Mouse (Mus musculus) CH12.LX (cell line): ENCODE measurements around the gene Trappc3. TPM values are rescaled to one million over a fixed set of nuclear protein-coding genes. Genes with fewer than 3 reads are reported as not detected.

Source experiments
- DNase-seq: peaks from one replicate; pipeline ENCODE4 v3.0.0-alpha.2; 2013; ENCODE audit errors: extremely low read depth
- H3K27ac ChIP-seq: 2 replicates; pipeline ENCODE4 v1.5.1; 2012; ENCODE audit warnings: low read depth, mild to moderate bottlenecking, control low read depth, moderate library complexity; ENCODE audit not compliant: insufficient read depth
- H3K27me3 ChIP-seq: replicated peaks from 2 replicates; pipeline ENCODE3; 2012; ENCODE audit warnings: inconsistent platforms
- H3K36me3 ChIP-seq, 2 experiments: replicated peaks in 1 of 2; 2 replicates each; pipeline versions ENCODE3 to v1.6.1; 2012; ENCODE audit warnings: inconsistent platforms in 1 of 2, low read length in 1 of 2, mild to moderate bottlenecking in 1 of 2, mixed read lengths in 1 of 2, moderate library complexity in 1 of 2; ENCODE audit not compliant: control insufficient read depth in 1 of 2, insufficient read depth in 1 of 2
- H3K4me1 ChIP-seq, 2 experiments: 2 replicates each; pipeline ENCODE4 v1.6.1; 2012; ENCODE audit warnings: inconsistent platforms in 1 of 2, moderate library complexity in 1 of 2; ENCODE audit not compliant: insufficient read depth in 2 of 2, control insufficient read depth in 1 of 2
- H3K4me2 ChIP-seq: 2 replicates; pipeline ENCODE4 v1.6.1; 2012; ENCODE audit warnings: low read depth, mild to moderate bottlenecking, control low read depth; ENCODE audit not compliant: poor library complexity, insufficient read depth, severe bottlenecking
- H3K4me3 ChIP-seq, 3 experiments: fragments of 150-350 bp in 1 of 3; sonication (generic) in 1 of 3; replicated peaks in 1 of 3; 2 replicates each; pipeline versions ENCODE3 to v1.5.1; 2011 to 2012; ENCODE audit warnings: low read depth in 2 of 3, low read length in 2 of 3, mild to moderate bottlenecking in 2 of 3, moderate library complexity in 2 of 3, control low read depth in 1 of 3, improper control_type of control experiment in 1 of 3, inconsistent platforms in 1 of 3, mixed read lengths in 1 of 3; ENCODE audit not compliant: poor library complexity in 1 of 3
- H3K79me2 ChIP-seq: replicated peaks from 2 replicates; pipeline ENCODE4 v1.6.1; 2012; ENCODE audit warnings: mild to moderate bottlenecking, moderate library complexity; ENCODE audit not compliant: control insufficient read depth, poor library complexity, insufficient read depth, severe bottlenecking; ENCODE audit errors: extremely low read depth
- H3K9ac ChIP-seq: 2 replicates; pipeline ENCODE4 v1.6.1; 2012; ENCODE audit warnings: low read depth, mild to moderate bottlenecking, control low read depth, moderate library complexity; ENCODE audit not compliant: insufficient read depth
- H3K9me3 ChIP-seq: replicated peaks from 2 replicates; pipeline ENCODE3; 2012; ENCODE audit warnings: low read length, inconsistent platforms, mixed read lengths
- BHLHE40 ChIP-seq: IDR thresholded peaks from 2 replicates; pipeline ENCODE4 v1.6.1; 2011; ENCODE audit warnings: mild to moderate bottlenecking, low read depth, low read length, improper control_type of control experiment
- CHD2 ChIP-seq: IDR thresholded peaks from 2 replicates; pipeline ENCODE4 v1.6.1; 2011; ENCODE audit warnings: low read length, improper control_type of control experiment
- E2F4 ChIP-seq: IDR thresholded peaks from 2 replicates; pipeline ENCODE4 v1.6.1; 2011; ENCODE audit warnings: low read depth, low read length, improper control_type of control experiment; ENCODE audit not compliant: insufficient replicate concordance
- EP300 ChIP-seq: IDR thresholded peaks from 2 replicates; pipeline ENCODE4 v1.6.1; 2011; ENCODE audit warnings: low read length, improper control_type of control experiment
- ETS1 ChIP-seq: conservative IDR thresholded peaks from 2 replicates; pipeline ENCODE4 v1.6.1; 2012; ENCODE audit warnings: low read depth, mild to moderate bottlenecking, inconsistent platforms, low read length, improper control_type of control experiment, moderate library complexity
- IRF4 ChIP-seq: IDR thresholded peaks from 2 replicates; pipeline ENCODE4 v1.6.1; 2014; ENCODE audit warnings: low read depth, mild to moderate bottlenecking, inconsistent platforms, low read length, improper control_type of control experiment
- JUND ChIP-seq: conservative IDR thresholded peaks from 2 replicates; pipeline ENCODE4 v1.6.1; 2011; ENCODE audit warnings: low read depth, low read length, improper control_type of control experiment
- MAFK ChIP-seq: IDR thresholded peaks from 2 replicates; pipeline ENCODE4 v1.6.1; 2011; ENCODE audit warnings: low read length, improper control_type of control experiment; ENCODE audit not compliant: insufficient replicate concordance
- MAX ChIP-seq: IDR thresholded peaks from 2 replicates; pipeline ENCODE4 v1.6.1; 2011; ENCODE audit warnings: low read length, improper control_type of control experiment
- MEF2A ChIP-seq: IDR thresholded peaks from 2 replicates; pipeline ENCODE4 v1.6.1; 2014; ENCODE audit warnings: low read depth, mild to moderate bottlenecking, inconsistent platforms, low read length, improper control_type of control experiment, borderline replicate concordance
- PAX5 ChIP-seq: IDR thresholded peaks from 2 replicates; pipeline ENCODE4 v1.6.1; 2012; ENCODE audit warnings: low read length, inconsistent platforms, mixed read lengths
- SIN3A ChIP-seq: IDR thresholded peaks from 2 replicates; pipeline ENCODE4 v1.6.1; 2012; ENCODE audit warnings: low read length, improper control_type of control experiment, inconsistent platforms
- TCF12 ChIP-seq: IDR thresholded peaks from 2 replicates; pipeline ENCODE4 v1.6.1; 2014; ENCODE audit warnings: low read depth, mild to moderate bottlenecking, inconsistent platforms, low read length, improper control_type of control experiment
- UBTF ChIP-seq: IDR thresholded peaks from 2 replicates; pipeline ENCODE4 v1.6.1; 2012; ENCODE audit warnings: low read depth, mild to moderate bottlenecking, inconsistent platforms, low read length, improper control_type of control experiment, moderate library complexity
- dilution Hi-C: fragments of 300-500 bp; cut with MboI; formaldehyde crosslinking; loops from 2 replicates; pipeline ENCODE4 v1.14.3; 2020; ENCODE audit warnings: low sequenced_read_pairs; ENCODE audit not compliant: extremely low pct_unique_long_range_greater_than_20kb, extremely low pct_ligation_motif_present
- in situ Hi-C: fragments of 300-500 bp; cut with MboI; formaldehyde crosslinking; loops from 3 replicates; pipeline ENCODE4 v1.14.3; 2019; ENCODE audit warnings: low sequenced_read_pairs, low pct_ligation_motif_present, low pct_unique_long_range_greater_than_20kb, mixed read lengths
- polyA plus RNA-seq: library from polyadenylated mRNA; unstranded; fragments of >175 nt; gene quantifications from 2 replicates; pipeline ENCODE4 v1.2.1, GENCODE M21; 2012; ENCODE audit warnings: low read depth; ENCODE audit not compliant: insufficient read length
- total RNA-seq, 2 experiments: library from RNA; depleted of rRNA; stranded (reverse); fragments of 300-350 nt in 1 of 2; fragments of >200 nt in 1 of 2; gene quantifications; 2 replicates each; pipeline ENCODE4 v1.2.3; 2012 to 2014

The Trappc3 gene
- total and polyA plus RNA-seq, 3 experiments = 72.7 to 94.8 (median 74.1) TPM

GRCm38 (mm10) chr4:126261266-126261665 lies 859 bp upstream of the Trappc3 start:
- no peaks in the 10 kb centered on the region for H3K27me3 ChIP-seq
- H3K9ac ChIP-seq = no peak overlapping the region
- peaks cover 23 to 43% of the 10 kb centered on the region in 2 experiments for H3K4me1 ChIP-seq
- H3K79me2 ChIP-seq = peaks cover 7% of the 10 kb centered on the region
- H3K4me2 ChIP-seq = peak overlapping the region; percentile 98
- peak overlapping the region in 2 of 3 experiments; percentile 6 to 86 for H3K4me3 ChIP-seq
- TF ChIP-seq SIN3A (0 out of 2 replicates have a peak, but pooled peaks have one; percentile 4), E2F4 (no peak)
- H3K36me3 ChIP-seq = peaks cover 0 to 24% of the 10 kb centered on the region in 2 experiments
- dilution Hi-C loops = no loop called here
- no peaks in the 10 kb centered on the region for H3K9me3 ChIP-seq
- in situ Hi-C loops = loop anchor here (5.0 kb wide), 1 partner anchor 34 kb away; no protein-coding TSS in a partner anchor
- peak overlapping the region; percentile 76; the same call in 1 of the 2 replicates for H3K27ac ChIP-seq
- peak; percentile 17 for DNase-seq

- peak overlapping the region; percentile 76; the same call in 1 of the 2 replicates for H3K27ac ChIP-seq
Observed at GRCm38 (mm10) chr4:126261675-126262074, 450 bp upstream of the Trappc3 start.

GRCm38 (mm10) chr4:126269292-126269691 lies 7.2 kb downstream of the Trappc3 start:
- Histone ChIP-seq H3K4me1 (no peaks in the 10 kb centered on the region), H3K79me2 (no peaks in the 10 kb centered on the region; the same call in 1 of the 2 replicates), H3K27me3 (no peaks in the 10 kb centered on the region), H3K4me2 (no peak overlapping the region), H3K4me3 (no peak overlapping the region), H3K27ac (no peak overlapping the region), H3K9me3 (no peaks in the 10 kb centered on the region), H3K36me3 (peaks cover 18 to 75% of the 10 kb centered on the region in 2 experiments), H3K9ac (no peak overlapping the region)
- no peak for TF ChIP-seq MAFK
- TF ChIP-seq JUND = no peak
- TF ChIP-seq TCF12 = no peak
- no peak for TF ChIP-seq BHLHE40
- in situ Hi-C loops = no loop called here
- DNase-seq = no peak
- dilution Hi-C loops = no loop called here

More at GRCm38 (mm10) chr4:126261675-126262074, 450 bp upstream of the Trappc3 start:
- in situ Hi-C loops = loop anchor here (5.0 kb wide), 1 partner anchor 34 kb away; no protein-coding TSS in a partner anchor
- DNase-seq = peak; percentile 16
- Histone ChIP-seq H3K4me1 (peaks cover 23 to 43% of the 10 kb centered on the region in 2 experiments), H3K9ac (no peak overlapping the region), H3K27me3 (no peaks in the 10 kb centered on the region), H3K36me3 (peaks cover 0 to 28% of the 10 kb centered on the region in 2 experiments), H3K9me3 (no peaks in the 10 kb centered on the region), H3K79me2 (peaks cover 7% of the 10 kb centered on the region), H3K4me3 (peak overlapping the region in 2 of 3 experiments; percentile 10 to 86)
- dilution Hi-C loops = no loop called here
- TF ChIP-seq UBTF (no peak), IRF4 (no peak), PAX5 (no peak), EP300 (no peak), MEF2A (no peak), E2F4 (no peak), MAX (no peak), CHD2 (no peak), MAFK (no peak), ETS1 (no peak)
- TF ChIP-seq, all 38 proteins: peak for 0
- peak overlapping the region; percentile 98 for H3K4me2 ChIP-seq
